Mouse (Mus musculus): ENCODE data around the gene Zc3h10.

- TF ChIP-seq CTCF (IDR thresholded peaks at IDR 0.05) = no peak
- TF ChIP-seq EP300 (IDR thresholded peaks at IDR 0.05) = peak; percentile 90
These were observed 1.5 kb upstream of the Zc3h10 start, which contains the start of gene Rpl41 for GRCm38 (mm10) chr10:128548947-128549681.

Data from lung, postnatal 0 days (tissue).